Mouse (Mus musculus): ENCODE results near the gene Actn1. TPM values are rescaled to one million over a fixed set of nuclear protein-coding genes. Genes with fewer than 3 reads are reported as not detected.

Actn1 gene
- total RNA-seq, 2 experiments from 2014 or later, result 69.2 to 77.9 TPM

DNA sequence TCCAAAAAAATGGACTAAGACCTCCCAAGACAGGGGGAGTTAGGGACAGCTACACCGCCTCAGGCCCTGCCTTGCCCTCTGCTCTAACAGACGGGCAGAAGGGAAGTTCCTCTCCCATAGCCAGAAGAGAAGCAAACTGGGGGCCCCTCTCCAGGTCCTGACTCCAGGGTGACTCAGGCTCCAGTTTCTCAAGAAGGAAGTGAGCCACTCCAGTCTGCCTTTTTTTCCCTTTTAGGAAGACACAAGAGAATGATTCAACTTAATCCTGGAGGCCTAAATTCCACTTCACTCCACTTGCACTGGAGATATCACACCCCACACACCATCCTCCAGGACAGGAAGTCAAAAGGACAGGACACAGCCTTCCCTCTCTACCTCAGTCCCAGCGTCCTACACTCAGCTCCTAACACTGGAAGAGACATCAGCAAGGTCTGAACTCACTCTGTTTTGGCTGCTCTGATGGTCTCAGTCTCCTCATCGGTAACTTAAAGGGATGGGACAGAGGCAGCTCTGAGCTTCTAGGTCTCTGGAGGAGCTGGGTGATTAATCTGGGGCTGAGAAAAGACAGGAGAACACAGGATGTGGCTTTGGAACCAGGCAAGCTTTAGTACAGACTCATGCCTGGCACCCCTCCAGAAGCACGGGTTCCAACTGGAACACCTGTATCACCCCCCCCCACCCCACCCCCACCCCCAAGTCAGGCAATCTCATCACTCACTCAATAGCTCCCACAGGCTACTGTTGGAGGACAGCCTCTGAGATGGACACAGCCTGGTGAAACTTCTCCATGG lies 31.0 kb downstream of the Actn1 start:
- no peak for DNase-seq (ENCODE audit: low spot score in 2 of 2)

DNA sequence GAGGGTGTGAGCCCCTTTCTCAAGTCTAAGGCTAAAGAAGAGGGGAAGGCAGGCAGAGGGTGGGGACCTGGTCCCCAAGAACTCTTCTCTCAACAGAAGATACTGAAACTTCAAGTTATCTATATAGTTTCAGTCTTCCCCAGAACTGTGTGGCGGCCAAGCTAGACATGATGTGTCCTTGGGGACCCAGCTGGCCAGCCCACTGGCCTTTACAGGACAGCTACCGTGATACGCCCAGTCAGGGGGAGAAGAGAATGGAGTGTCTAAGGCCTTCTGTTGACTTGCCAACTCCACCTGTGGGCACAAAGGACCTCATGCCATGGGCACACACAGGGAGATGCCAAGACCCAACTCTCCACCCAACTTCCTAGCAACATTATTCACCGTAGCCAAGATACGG lies 31.8 kb downstream of the Actn1 start:
- DNase-seq (ENCODE audit: low spot score in 2 of 2), result no peak

DNA sequence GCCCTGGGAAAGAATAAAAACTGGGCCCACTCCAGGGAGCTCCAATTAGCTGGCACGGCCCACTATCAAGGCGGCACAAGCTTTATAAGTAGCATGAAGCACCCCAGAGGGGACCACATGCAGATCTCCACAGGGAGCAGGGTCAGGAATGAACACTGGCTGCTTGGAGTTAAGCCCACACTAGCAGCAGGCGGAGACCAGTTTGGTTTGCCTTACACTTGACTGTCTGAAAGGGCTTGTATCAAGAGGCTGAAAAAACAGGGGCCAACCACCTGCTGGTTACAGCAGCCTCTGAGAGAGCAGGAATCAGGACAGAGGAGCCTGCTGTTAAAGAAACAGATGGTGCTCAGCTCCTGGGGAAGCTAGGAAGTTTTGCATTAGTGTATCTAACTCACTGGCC lies 32.3 kb downstream of the Actn1 start:
- DNase-seq (ENCODE audit: low spot score in 2 of 2), result no peak

DNA sequence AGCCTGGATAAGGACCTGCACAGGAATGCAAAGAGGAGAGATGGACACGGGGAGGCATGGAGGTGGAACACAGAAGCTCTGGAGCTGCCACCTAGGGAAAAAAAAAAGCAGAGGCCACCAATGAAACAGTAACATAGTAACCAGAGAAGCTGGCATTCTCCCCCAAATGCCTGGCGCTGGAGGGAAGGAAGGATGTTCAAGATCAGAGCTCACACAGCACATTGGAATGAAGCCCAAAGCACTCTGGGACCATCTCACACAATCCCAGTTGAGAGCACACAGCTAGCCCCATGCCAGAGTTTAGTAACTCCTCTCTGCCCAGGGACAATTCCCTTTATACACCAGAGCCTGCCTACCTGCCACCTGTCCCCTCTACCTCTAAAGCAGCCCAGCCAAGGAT lies 34.1 kb downstream of the Actn1 start:
- no peak for DNase-seq (ENCODE audit: low spot score in 2 of 2)

DNA sequence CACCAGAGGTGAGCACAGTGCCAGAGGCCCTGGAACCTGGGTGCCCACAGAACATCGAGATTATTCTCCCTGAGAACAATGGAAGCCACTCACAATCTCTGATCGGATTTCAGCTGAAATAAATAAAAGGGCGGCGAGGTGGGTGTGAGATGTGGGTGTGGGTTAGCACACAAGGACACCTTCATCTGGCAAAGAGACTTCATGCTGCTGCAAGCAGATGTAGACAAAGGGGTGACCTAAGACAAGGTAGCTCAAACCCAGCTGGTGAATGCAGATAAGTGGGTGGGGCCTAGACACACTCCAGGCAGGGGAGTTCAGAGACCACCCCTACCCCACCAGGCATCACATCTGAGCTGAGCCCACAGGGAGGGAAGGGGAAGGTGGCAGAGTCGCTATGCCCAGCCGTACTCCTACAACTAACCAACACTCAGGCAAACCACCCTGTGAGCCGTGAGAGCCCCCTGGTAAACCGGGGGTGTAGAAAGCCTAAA lies 35.9 kb downstream of the Actn1 start:
- no peak for DNase-seq (ENCODE audit: low spot score in 2 of 2)

DNA sequence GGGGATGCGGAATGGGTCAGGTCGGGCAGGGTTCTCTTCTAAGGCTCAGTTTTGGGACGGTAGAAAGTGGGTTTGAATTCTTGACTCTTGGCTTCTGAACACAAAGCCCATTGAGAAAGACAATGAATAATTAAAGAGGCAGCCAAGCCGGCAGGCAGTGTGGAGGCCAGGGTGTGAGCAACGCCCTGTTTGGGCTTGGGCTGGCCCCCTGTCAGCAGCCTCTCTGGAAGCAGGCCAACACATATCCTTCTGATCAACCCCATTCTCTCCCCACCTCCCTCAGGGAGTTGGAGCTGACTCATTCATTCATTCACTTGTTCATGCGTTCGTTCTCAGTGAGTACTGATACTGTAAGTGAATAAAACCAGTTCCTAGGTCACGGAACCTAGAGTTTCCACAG lies 36.7 kb downstream of the Actn1 start:
- no peak for DNase-seq (ENCODE audit: low spot score in 2 of 2)

DNA sequence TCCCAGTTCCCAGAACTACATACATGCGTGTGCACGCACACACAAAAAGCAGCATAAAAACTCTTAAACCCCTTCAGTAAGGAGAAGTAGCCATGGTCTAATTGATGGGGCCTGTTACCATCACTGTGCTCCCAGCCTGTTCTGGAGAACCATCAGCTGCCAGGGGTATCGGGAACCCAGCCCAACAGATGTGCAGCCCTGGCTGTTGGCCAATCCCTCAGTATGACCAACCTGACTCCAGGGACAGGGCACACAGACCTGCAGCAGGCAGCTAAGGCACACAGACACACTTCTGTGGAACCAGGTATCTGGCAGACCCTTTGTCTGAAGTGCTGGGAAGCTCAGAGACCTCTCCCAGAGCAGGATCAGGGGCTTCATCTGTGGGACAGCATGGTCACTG lies 37.7 kb downstream of the Actn1 start:
- DNase-seq (ENCODE audit: low spot score in 2 of 2), result no peak

DNA sequence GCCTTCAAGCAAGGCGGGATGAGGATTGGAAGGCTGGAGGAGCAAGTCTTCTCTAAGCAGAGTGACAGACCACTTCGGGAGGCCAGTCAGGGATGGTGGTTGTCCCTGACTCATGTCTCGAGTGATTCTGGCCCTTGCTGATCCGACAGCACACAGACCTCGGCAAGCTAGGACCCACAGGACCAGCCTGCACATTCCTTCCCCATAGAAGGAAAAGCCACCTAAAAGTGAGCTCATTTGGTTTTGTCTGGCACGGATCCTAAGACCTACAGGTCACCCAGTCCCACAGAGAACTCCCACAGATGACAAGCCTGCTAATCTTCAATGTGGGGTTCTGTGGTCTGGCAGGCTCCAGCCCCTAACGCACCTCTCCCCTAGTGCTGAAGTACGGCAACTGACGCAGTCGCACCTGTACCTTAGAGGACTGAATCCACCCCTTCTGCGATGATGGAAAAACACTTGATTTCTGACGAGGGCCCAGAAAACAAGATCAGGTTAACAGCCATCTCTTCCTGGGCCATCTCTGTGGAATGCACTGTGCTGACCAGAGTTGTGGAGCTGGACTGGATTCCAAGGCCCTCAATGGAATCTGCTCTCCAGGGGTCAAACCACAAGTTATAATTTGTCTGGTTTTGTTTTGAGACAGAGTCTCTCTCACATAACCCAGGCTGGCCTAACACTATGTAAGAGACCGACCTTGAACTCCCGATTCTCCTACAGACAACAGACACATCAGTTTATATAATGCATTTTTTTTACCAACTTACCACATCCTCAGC lies 39.7 kb downstream of the Actn1 start:
- DNase-seq (ENCODE audit: low spot score in 2 of 2), result no peak

DNA sequence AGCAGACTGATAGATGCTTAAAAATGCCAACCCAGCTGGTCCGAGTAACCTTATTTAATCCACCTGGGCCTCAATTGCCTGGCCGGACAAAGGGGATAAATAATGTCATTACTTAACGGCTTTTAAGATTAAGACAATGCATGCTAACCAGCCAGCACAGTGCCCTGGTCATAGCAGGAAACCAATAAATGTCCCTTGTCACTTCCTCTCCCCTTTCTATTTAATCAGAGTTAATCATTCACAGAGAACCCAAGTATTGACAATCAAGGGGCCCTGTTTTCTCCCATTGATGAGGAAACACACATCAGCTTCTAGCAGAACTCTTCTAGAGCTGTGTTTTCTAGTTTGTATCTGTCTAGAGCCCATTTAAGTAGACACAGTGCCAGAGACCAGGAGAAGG lies 41.4 kb downstream of the Actn1 start:
- DNase-seq (ENCODE audit: low spot score in 2 of 2), result no peak

DNA sequence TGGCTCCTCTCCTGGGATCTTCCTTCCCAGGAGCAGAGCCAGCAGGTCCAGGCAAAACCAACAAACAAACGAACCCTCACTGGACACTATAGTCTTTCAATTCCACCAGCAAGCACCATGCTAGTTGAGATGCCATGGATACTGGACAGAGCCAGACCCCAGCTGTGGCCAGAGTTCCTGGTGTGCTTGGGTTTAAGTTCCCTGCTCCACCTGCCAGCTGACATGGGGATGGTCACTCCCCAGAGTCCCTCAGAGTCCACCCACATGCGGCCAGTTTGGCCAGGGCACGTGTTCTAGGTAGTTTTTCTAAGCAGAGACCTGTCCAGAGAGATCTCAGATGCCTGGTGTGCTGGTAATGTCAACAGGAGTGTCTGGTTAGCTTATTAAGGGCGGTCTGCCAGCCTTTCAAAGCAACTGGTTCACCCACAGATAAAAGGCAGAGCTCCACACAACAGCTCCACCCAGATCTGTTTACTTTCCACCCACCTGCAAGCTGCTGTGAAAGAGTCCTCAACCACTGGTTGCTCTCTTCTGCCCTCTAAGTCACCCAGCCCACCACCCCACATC lies 42.0 kb downstream of the Actn1 start:
- DNase-seq (ENCODE audit: low spot score in 2 of 2), result no peak

DNA sequence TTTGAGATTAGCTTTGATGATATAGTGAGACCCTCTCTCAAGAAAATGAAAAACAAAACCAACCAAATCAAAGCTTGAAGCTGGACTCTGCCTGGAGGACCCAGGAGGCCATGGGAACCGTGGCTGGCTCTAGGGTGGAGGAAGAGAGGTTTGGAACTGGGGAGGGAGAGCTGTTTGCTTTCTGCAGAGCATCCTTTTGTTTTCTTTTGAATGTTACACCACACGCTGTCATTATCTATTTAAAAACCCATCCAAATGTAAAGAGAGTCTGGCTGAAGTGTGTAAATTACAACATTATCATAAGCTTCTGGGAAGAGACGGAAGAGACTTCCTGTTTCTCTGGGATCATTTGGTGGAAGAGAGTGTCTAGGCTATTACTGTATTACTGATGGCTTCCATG lies 43.1 kb downstream of the Actn1 start:
- DNase-seq (ENCODE audit: low spot score in 2 of 2), result no peak

DNA sequence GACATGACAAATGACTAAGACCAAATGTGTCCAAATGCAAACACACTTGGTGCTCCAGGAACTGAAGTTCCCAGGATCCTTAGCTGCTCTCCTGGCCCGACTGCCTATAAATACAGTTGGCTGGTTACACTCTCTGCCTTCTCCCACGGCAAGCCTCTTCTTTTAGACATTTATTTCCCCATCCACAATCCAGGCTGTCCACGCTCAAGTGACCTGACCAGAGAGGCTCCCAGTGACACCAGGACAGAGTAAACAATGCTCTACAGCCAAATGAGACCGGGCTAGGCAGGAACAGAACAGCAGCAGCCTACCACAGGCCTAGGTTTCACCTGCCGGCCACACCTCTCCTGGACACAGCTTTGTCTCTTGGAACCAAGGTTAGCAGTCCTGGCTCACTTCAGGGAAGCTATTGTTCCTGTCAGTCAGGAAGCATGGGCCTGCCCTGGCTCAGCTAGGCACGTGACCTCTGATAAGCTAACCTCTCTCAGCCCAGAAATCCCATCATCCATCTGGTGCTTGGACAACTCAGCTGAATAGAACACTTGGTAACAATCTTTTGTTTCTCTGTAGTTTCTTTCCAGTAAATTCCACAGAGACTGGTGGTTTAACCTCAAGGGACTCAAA lies 43.8 kb downstream of the Actn1 start:
- DNase-seq (ENCODE audit: low spot score in 2 of 2), result no peak

DNA sequence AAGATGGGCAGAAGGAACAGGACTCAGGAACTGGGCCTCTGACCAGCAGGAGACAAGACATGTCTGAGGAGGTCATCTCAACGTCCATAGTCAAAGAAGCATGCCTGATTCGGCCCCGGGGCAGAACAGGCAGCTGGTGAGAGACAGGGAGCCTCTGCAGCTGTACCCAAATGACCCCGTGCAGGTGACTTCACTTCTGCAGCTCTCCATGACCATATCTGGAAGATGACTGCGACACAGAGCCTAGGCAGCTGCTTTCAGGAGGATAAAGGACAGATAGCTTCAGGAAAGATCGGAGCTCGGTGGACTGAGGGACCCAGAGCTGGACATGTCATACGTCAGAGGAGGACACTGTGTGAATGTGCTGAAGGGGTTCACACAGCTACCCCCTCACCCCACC lies 46.4 kb downstream of the Actn1 start:
- DNase-seq (ENCODE audit: low spot score in 2 of 2), result no peak

DNA sequence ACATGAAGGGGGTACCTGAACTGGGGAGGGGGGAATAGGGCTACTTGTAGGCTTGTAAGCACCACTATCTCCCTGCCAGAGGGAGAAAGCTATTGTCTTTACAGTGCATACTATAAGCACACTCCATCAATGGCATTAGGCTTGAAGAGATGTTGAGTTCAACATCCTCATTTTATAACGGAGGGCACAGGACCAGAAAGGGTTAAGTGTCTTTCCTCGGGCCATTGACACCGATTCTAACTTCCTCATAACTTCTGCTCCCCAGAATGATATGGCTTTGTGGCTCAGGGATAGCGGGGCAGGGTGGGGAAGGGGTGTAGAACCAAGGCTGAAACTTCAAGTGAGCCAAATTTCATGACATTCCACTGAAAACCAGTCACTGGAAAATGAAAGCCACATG lies 46.9 kb downstream of the Actn1 start:
- no peak for DNase-seq (ENCODE audit: low spot score in 2 of 2)

DNA sequence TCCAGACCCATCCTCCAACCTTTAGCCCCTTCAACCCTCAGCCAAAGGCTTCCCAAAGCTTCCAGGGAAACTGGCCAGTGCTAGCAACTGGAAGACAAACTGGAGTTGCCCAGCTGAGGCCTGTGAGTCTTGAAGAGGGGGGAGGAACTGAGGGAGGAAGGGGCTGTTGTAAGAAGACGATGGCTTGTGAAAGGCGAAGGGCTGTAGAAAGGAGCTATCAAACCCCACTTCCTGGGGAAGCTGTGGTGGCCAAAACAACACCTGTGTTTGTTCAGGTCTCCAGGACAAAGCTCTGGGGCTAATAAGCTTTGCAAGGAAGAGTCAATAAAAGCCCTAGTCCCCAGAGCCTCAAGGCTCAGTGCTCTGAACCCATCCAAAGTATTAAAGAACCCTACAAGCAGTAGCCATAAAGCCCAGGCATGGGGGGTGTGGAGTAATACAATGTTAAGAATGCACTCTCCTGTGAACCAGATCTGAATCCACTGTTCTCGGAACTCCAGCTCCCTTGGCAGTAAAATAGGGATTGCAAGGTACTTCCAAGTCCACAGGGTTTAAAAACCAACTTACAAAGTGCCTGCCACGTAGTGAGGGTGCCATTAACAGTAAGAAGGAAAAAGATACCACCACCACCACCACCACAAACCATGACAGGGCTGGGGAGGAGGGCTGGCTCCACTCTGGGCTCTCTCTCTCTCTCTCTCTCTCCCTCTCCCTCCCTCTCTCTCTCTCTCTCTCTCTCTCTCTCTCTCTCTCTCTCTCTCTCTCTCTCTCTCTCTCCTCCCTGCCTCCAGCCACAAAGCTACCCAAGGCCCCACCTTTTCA lies 49.2 kb downstream of the Actn1 start:
- DNase-seq (ENCODE audit: low spot score in 2 of 2), result no peak

DNA sequence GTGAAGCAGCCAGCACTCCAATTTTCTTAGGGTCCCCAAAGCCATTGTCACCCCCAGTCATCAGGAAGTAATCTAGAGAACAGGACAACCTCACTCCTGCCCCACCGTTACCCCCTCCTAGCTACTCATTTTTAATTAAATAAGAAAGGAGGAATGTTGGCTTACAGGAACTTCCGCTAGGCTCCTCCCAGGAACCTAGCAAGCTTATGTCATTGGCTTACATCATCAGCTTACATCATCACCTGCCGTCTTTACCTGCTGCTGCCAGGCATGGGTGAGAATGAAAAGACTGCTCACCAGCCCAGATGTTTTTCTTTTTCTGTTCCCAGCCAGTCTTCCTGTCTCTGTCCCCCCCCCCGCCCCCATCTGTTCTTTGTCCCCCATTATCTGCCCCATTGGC lies 50.3 kb downstream of the Actn1 start:
- DNase-seq (ENCODE audit: low spot score in 2 of 2), result no peak

DNA sequence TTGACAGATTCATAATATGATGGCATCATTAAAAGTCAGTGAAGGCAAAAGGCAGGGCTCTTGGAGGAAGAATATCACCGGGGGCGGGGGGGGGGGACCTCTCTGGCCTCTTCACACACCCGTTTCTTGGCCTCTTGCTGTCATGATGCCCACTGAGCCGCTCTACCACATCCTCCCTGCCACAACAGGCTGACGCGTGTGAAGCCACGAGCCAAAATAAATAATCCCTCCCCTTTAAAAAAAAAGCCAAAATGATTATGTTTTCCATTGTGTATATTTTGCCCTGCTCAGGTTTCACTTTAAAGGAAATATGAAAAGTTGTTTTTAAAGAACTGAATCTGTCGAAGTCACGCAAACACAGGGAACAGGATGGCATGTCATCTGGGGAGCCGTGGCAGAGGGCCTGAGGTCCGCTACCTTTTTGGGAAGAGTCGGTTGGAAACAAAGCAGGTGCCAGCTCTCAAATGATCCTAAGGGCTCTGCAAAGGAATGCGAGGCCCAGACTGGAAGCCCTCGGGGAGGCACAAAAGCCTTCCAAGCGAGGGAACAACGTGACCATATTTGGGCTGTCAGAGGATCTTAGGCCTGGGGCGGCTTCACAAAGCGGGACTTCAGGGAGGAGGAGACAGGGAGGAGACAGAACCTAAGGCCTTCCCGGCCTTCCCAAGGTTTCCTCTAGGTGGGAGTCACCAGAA lies 51.9 kb downstream of the Actn1 start:
- DNase-seq (ENCODE audit: low spot score in 2 of 2), result no peak

DNA sequence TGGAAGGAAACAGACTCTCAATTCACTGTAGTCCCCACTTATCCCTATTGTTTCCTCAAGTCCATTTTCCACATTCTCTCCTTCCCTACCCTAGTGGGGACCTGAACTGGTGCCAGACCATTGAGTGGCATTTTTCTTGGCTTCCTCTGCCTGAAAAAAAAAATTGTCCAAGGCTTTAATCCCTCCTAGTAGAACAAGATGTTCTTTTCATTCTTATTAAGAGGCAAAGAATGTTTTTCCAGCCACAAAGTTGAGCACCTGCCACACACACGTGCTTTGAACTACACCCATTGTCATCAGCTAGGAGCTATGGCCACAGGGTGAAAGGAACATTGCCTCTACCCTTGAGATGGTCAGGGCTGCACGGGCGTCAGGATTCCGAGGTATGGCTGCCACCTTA lies 56.9 kb downstream of the Actn1 start:
- no peak for DNase-seq (ENCODE audit: low spot score in 2 of 2)

DNA sequence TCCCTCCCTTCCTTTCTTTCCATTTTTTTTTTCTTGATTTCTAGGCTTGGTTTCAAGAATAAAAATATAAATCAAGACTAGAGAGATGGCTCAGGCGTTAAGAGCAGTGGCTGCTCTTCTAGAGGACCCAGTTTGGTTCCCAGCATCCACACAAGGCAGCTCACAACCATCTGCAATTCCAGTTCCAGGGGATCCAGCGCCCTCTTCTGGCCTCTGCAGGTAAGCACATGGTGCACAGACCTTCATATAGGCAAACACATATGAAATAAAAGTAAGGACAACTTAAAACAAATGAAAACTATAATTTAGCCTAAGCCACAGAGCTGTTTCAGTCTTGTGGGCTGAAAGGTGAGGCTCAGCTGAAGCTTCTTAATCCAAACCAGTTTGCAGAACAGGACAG lies 60.4 kb downstream of the Actn1 start:
- DNase-seq (ENCODE audit: low spot score in 2 of 2), result no peak

DNA sequence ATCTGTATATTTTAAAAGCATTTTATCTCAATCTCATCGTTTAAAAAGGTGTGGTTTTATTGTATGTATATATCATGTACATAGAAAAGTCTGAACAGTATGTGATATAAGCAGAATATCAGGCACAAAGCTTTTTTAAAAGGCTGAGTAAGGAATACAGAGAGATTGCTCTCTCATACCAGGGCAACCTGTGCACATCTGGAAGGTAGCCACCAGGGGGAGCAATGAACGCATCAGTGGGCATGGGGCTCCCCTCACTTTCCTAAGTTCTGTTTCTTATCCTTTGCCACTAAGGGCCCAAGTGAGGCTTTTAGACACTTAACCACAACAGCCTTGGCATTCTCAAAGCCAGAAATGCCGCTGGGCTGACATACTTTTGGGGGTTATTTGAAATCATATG lies 61.7 kb downstream of the Actn1 start:
- peak; percentile 68 to 76 for DNase-seq (ENCODE audit: low spot score in 2 of 2)
